Mouse (Mus musculus) lung, adult 2 months (tissue): ENCODE measurements at regions not wholly inside any gene's neighbourhood (a gene's known extent, or its start where the extent isn't known, plus 50 kb on each side); places are given as distances from the start of the nearest gene placed in this dataset.

Experiments
- CTCF ChIP-seq: fragments of 200-500 bp; IDR thresholded peaks from 2 replicates; pipeline ENCODE4 v1.5.1; 2011; ENCODE audit warnings: mild to moderate bottlenecking, low read length, control low read depth; ENCODE audit not compliant: insufficient read depth
- POLR2A ChIP-seq: fragments of 200-500 bp; IDR thresholded peaks from 2 replicates; pipeline ENCODE4 v1.6.1; 2011; ENCODE audit warnings: low read depth, mild to moderate bottlenecking, control low read depth, low read length, borderline replicate concordance; ENCODE audit errors: extremely low read depth

DNA sequence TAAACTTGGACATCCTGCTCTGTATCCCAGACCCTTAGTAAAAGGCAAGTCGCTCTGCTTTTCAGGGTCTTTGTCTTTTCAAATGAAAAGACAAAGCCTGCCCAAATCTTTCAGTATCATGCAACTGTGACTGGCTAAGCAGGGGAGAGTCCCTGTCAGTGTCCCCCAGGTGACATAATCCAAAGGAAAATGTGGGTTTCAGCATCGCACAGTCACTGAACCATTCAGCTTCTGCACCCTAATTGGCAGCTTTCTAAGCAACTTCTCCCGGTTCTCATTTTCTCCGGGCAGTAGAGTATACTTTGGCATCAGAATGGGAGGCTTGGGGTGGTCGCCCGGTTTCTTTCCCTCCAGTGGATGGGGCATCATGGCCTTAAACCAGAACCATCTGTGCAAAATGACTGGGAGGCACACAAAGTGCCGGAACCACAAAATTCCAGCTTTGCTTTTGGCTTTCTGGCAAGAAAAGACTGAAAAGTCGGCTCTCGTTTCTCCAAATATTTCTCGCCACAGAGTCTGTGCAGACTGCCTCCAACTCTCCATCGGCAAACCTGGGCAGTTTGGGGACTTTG, 228.3 kb downstream of the Lpin1 start:
- no peak for TF ChIP-seq CTCF
- no peak for TF ChIP-seq POLR2A
